Mouse (Mus musculus) ZHBTc4 (cell line): Measurements from ENCODE around the gene Cd52.
A peak's percentile ranks its signal among the peaks of the same experiment; 100 is the strongest.

Source experiments
- DNase-seq: peaks from one replicate; pipeline ENCODE4 v3.0.0-alpha.2; 2011; ENCODE audit warnings: low read depth, low spot score

Cd52 gene

GRCm38 (mm10) chr4:134052560-134052959, 42.3 kb downstream of the Cd52 start:
- no peak for DNase-seq

GRCm38 (mm10) chr4:134051912-134052311, 43.0 kb downstream of the Cd52 start:
- DNase-seq = no peak

GRCm38 (mm10) chr4:134047648-134048047, 47.2 kb downstream of the Cd52 start:
- DNase-seq = no peak

- DNase-seq = no peak
Measured at GRCm38 (mm10) chr4:134043041-134043440, 51.8 kb downstream of the Cd52 start.

- DNase-seq = peak; percentile 35
Measured at GRCm38 (mm10) chr4:134041317-134042123, 53.4 kb downstream of the Cd52 start.

- DNase-seq = peak; percentile 85
Measured at GRCm38 (mm10) chr4:134035953-134036352, 58.9 kb downstream of the Cd52 start.
